Mouse (Mus musculus) heart, adult 2 months (tissue): ENCODE measurements at regions not wholly inside any gene's neighbourhood (a gene's known extent, or its start where the extent isn't known, plus 50 kb on each side); places are given as distances from the start of the nearest gene placed in this dataset.

Experiments used
- EP300 ChIP-seq: fragments of 200-500 bp; IDR thresholded peaks from 2 replicates; pipeline ENCODE4 v1.6.1; 2011; ENCODE audit warnings: low read depth, low read length, control low read depth; ENCODE audit not compliant: insufficient read depth
- POLR2A ChIP-seq: fragments of 200-500 bp; IDR thresholded peaks from 2 replicates; pipeline ENCODE4 v1.6.1; 2011; ENCODE audit warnings: mild to moderate bottlenecking, low read depth, low read length, control low read depth; ENCODE audit not compliant: insufficient read depth

- no peak for TF ChIP-seq POLR2A
- TF ChIP-seq EP300: no peak
These were observed 318.9 kb downstream of the Klf5 start for GRCm38 (mm10) chr14:99617374-99617773.
